Mouse (Mus musculus) heart, embryonic 14.5 days (tissue): ENCODE results near the gene Gen1. TPM values are rescaled to one million over a fixed set of nuclear protein-coding genes. Genes with fewer than 3 reads are reported as not detected.

Experiments used
- ATAC-seq: fragments of 200-750 bp; cut with Nextera tagmentation; 2 replicates; pipeline ENCODE4 v1.8.0; 2017; ENCODE audit warnings: low read depth, moderate TSS enrichment; ENCODE audit not compliant: insufficient number of reproducible peaks, insufficient read depth, low FRiP score
- H3K27ac ChIP-seq, 2 experiments: fragments of 200-500 bp in 1 of 2; fragments of 300-500 bp in 1 of 2; sonication (generic) in 1 of 2; replicated peaks in 1 of 2; 2 replicates each; pipeline ENCODE4 v1.5.1; 2012 to 2014; ENCODE audit warnings: low read depth in 2 of 2, low read length in 2 of 2, control low read depth in 1 of 2, mild to moderate bottlenecking in 1 of 2, mixed read lengths in 1 of 2; ENCODE audit not compliant: control insufficient read depth in 1 of 2, insufficient read depth in 1 of 2
- H3K27me3 ChIP-seq: fragments of 300-500 bp; sonication (generic); 2 replicates; pipeline ENCODE4 v1.6.1; 2014; ENCODE audit warnings: mild to moderate bottlenecking, low read length, control low read depth; ENCODE audit not compliant: control insufficient read depth, insufficient read depth
- H3K36me3 ChIP-seq: fragments of 300-500 bp; sonication (generic); 2 replicates; pipeline ENCODE4 v1.6.1; 2014; ENCODE audit warnings: mild to moderate bottlenecking, control low read depth, low read length, mixed read lengths; ENCODE audit not compliant: control insufficient read depth, insufficient read depth
- H3K4me1 ChIP-seq, 2 experiments: fragments of 200-500 bp in 1 of 2; fragments of 300-500 bp in 1 of 2; sonication (generic) in 1 of 2; 2 replicates each; pipeline ENCODE4 v1.6.1; 2012 to 2014; ENCODE audit warnings: low read length in 2 of 2, control low read depth in 1 of 2, mixed read lengths in 1 of 2; ENCODE audit not compliant: control insufficient read depth in 2 of 2, insufficient read depth in 2 of 2
- H3K4me2 ChIP-seq: fragments of 300-500 bp; sonication (generic); 2 replicates; pipeline ENCODE4 v1.6.1; 2014; ENCODE audit warnings: mild to moderate bottlenecking, low read length
- H3K4me3 ChIP-seq, 2 experiments: fragments of 200-500 bp in 1 of 2; fragments of 300-500 bp in 1 of 2; sonication (generic) in 1 of 2; 2 replicates each; pipeline ENCODE4 v1.5.1; 2012 to 2014; ENCODE audit warnings: low read length in 2 of 2, mild to moderate bottlenecking in 2 of 2, control low read depth in 1 of 2, low read depth in 1 of 2, moderate library complexity in 1 of 2; ENCODE audit not compliant: control insufficient read depth in 1 of 2, insufficient read depth in 1 of 2
- H3K9ac ChIP-seq: fragments of 300-500 bp; sonication (generic); 2 replicates; pipeline ENCODE4 v1.6.1; 2014; ENCODE audit warnings: mild to moderate bottlenecking, low read length
- H3K9me3 ChIP-seq: fragments of 300-500 bp; sonication (generic); 2 replicates; pipeline ENCODE4 v1.6.1; 2016; ENCODE audit warnings: low read length, control low read depth; ENCODE audit not compliant: control insufficient read depth
- WGBS: fragments of 180-500 bp; shearing (Covaris S2); extraction: QIAGEN DNeasy Blood & Tissue Kit; methylation state at CpG from one replicate; pipeline ENCODE4 v1.1.7; 2014; 5-methylcytosine and 5-hydroxymethylcytosine counted together
- polyA plus RNA-seq: library from polyadenylated mRNA; unstranded; fragments of >200 nt; fragmentation: Nextera tagmentation; extraction: Ambion mirVana; gene quantifications from 2 replicates; pipeline ENCODE4 v1.2.1, GENCODE M21; 2014

The Gen1 gene
- polyA plus RNA-seq, 1 experiment from 2014 or later: 11.2 TPM

DNA sequence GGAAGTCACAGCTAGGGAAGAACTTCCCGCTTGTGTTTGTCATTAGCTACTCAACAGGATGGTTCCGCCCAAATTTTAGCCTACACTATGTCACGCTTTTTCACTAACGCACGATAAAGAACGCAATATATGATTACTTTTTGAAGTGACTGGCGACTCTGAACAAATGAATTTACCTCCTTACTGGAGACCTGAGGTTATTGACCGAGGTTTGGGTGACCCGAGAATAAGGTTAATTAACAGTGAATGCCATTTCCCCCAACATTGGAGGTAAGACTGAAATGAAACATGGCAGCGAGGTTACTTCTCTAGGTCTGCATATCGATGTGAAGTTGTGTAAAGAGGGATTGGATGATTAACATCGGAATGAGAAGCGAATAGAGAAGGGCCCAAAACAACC, 706 bp downstream of the Gen1 start:
- Histone ChIP-seq H3K9ac (peak overlapping the region; percentile 97), H3K36me3 (no peaks in the 10 kb centered on the region), H3K9me3 (no peaks in the 10 kb centered on the region), H3K4me1 (peaks cover 2 to 27% of the 10 kb centered on the region in 2 experiments; a peak in 3 of 4 replicates), H3K27ac (0 out of 4 replicates have a peak overlapping the region, but pooled peaks have one; percentile 72 to 96), H3K4me2 (peak overlapping the region; percentile 92), H3K27me3 (no peaks in the 10 kb centered on the region), H3K4me3 (peak overlapping the region; percentile 63 to 90)
- 2% methylated on average over 13 of the region's 13 CpGs for WGBS
- ATAC-seq: no peak

- no peak overlapping the region for H3K9ac ChIP-seq
- 75% methylated on average over 3 of the region's 3 CpGs for WGBS
- no peaks in the 10 kb centered on the region for H3K9me3 ChIP-seq
- no peak for ATAC-seq
- H3K27me3 ChIP-seq: no peaks in the 10 kb centered on the region
- no peak overlapping the region for H3K27ac ChIP-seq
- H3K4me2 ChIP-seq: no peak overlapping the region
- H3K4me3 ChIP-seq: no peak overlapping the region
- H3K36me3 ChIP-seq: peaks cover 55% of the 10 kb centered on the region
- no peaks in the 10 kb centered on the region for H3K4me1 ChIP-seq
These were observed 15.3 kb downstream of the Gen1 start for GRCm38 (mm10) chr12:11250322-11250721.

DNA sequence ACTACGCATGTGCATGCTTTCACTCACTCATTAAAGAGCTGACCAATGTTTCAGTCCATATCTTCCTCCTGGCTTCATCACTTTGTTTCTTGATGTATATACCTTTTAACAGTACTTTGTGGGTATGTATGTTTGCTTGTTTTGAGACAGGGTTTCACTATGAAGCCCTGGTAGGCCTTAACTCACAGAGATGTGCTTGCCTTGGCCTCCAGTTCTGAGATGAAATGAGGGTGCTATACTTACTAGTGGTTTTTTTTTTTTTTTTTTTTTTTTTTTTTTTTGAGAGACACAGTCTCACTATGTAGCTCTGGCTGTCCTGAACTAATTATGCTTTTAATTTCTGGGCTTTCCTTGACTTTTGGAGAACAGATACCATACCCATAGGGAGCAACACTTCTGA, 18.1 kb downstream of the Gen1 start:
- Histone ChIP-seq H3K36me3 (peaks cover 51% of the 10 kb centered on the region), H3K9ac (no peak overlapping the region), H3K27ac (no peak overlapping the region), H3K4me2 (no peak overlapping the region), H3K4me1 (no peaks in the 10 kb centered on the region), H3K27me3 (no peaks in the 10 kb centered on the region), H3K4me3 (no peak overlapping the region), H3K9me3 (no peaks in the 10 kb centered on the region)
- no peak for ATAC-seq
- 98% methylated on average over 1 of the region's 1 CpGs for WGBS

DNA sequence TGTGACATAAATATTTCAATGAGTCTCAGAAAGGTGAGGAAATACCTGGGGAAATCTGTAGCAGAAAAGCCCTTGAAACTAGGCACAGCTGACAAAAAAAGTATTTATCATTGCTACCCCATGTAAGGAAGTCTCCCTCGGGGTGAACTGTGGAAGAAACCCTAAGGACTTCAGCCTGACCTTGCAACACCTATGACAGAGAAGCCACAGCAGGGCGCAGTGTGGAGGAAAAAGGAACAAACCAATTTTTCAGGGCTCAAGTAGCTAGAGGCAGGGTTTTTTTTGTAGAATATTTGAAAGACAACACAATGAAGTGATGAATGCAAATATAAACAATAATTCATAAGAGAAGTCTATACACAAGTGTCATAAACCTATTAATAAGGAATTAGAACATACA, 29.6 kb downstream of the Gen1 start:
- H3K4me2 ChIP-seq: no peak overlapping the region
- no peak for ATAC-seq
- H3K4me1 ChIP-seq: 0 out of 4 replicates have a peak, but pooled peaks cover 0 to 5% of the 10 kb centered on the region in 2 experiments
- no peaks in the 10 kb centered on the region; the same call in 1 of the 2 replicates for H3K36me3 ChIP-seq
- no peak overlapping the region for H3K9ac ChIP-seq
- no peaks in the 10 kb centered on the region for H3K27me3 ChIP-seq
- H3K9me3 ChIP-seq: no peaks in the 10 kb centered on the region
- 61% methylated on average over 2 of the region's 2 CpGs for WGBS
- H3K27ac ChIP-seq: no peak overlapping the region
- no peak overlapping the region for H3K4me3 ChIP-seq

DNA sequence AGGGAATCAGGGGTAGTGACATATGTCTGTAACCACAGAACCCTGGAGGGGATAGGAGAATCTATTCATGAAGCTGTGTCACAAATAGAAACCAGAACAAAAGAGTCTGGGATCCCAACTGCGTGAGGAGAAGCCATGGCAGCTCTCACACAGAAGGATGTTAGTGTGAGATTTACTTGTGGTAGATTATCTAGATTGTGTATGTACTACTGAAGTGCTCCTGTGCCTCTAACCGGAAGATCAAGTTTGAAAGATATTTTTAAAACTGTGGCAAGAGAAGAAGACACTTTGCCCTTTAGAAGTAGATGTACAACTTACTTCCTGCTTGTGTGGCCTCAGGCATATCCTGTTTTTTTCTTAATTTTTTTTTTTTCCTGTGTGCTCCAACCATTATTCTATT, 35.3 kb downstream of the Gen1 start:
- Histone ChIP-seq H3K9me3 (no peaks in the 10 kb centered on the region), H3K27ac (no peak overlapping the region), H3K4me1 (peaks cover 7 to 17% of the 10 kb centered on the region in 2 experiments; a peak in 3 of 4 replicates), H3K4me3 (no peak overlapping the region), H3K36me3 (no peaks in the 10 kb centered on the region), H3K9ac (no peak overlapping the region), H3K4me2 (no peak overlapping the region), H3K27me3 (no peaks in the 10 kb centered on the region)
- 45% methylated on average over 2 of the region's 2 CpGs for WGBS
- no peak for ATAC-seq

GRCm38 (mm10) chr12:11226529-11227268, 38.9 kb downstream of the Gen1 start:
- H3K4me3 ChIP-seq: no peak overlapping the region
- no peak overlapping the region for H3K9ac ChIP-seq
- H3K4me2 ChIP-seq: no peak overlapping the region
- H3K4me1 ChIP-seq: peaks cover 20 to 27% of the 10 kb centered on the region in 2 experiments
- 56% methylated on average over 5 of the region's 5 CpGs for WGBS
- peak overlapping the region; percentile 41 to 51 for H3K27ac ChIP-seq
- H3K9me3 ChIP-seq: no peaks in the 10 kb centered on the region
- no peaks in the 10 kb centered on the region for H3K27me3 ChIP-seq
- no peaks in the 10 kb centered on the region for H3K36me3 ChIP-seq
- no peak for ATAC-seq

DNA sequence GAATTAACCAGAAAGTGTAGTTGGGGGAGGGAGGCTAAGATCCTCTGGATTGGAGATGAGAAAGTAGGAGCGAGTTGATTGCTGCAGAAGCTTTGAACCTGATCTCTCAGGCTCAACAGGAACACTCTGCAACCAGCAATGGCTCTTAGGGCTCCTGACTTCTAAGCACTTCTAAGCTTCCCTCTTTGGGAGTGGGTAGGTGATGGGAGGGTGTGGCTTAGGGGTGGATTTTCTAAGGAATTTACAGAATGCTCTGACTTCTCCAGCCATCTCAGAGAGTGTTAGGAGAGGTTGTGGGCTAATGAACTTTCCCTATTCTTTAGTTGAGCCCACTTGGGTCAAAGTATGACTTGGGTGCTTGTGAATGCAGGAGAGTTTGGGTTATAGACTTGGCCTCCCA, 39.5 kb downstream of the Gen1 start:
- Histone ChIP-seq H3K4me3 (no peak overlapping the region), H3K4me1 (peaks cover 24 to 29% of the 10 kb centered on the region in 2 experiments), H3K9ac (no peak overlapping the region), H3K27me3 (no peaks in the 10 kb centered on the region), H3K9me3 (no peaks in the 10 kb centered on the region), H3K4me2 (no peak overlapping the region), H3K27ac (peak overlapping the region in 1 of 2 experiments; percentile 18; a peak in 1 of 4 replicates), H3K36me3 (no peaks in the 10 kb centered on the region)
- 71% methylated on average over 1 of the region's 1 CpGs for WGBS
- ATAC-seq: no peak
